Mouse (Mus musculus) lung, embryonic 15.5 days (tissue): ENCODE data around the gene Zbtb25. TPM values are rescaled to one million over a fixed set of nuclear protein-coding genes. Genes with fewer than 3 reads are reported as not detected.

Experiments used
- ATAC-seq: fragments of 200-750 bp; cut with Nextera tagmentation; 2 replicates; pipeline ENCODE4 v1.8.0; 2017; ENCODE audit warnings: moderate number of reproducible peaks, borderline replicate concordance; ENCODE audit not compliant: low FRiP score, low TSS enrichment; ENCODE audit errors: extremely low read depth
- H3K27ac ChIP-seq: fragments of 300-500 bp; sonication (generic); 2 replicates; pipeline ENCODE4 v1.5.1; 2015; ENCODE audit warnings: moderate library complexity, mild to moderate bottlenecking, inconsistent platforms
- H3K27me3 ChIP-seq: fragments of 300-500 bp; sonication (generic); 2 replicates; pipeline ENCODE4 v1.6.1; 2015; ENCODE audit warnings: inconsistent platforms
- H3K36me3 ChIP-seq: fragments of 300-500 bp; sonication (generic); 2 replicates; pipeline ENCODE4 v1.6.1; 2015; ENCODE audit warnings: inconsistent platforms
- H3K4me1 ChIP-seq: fragments of 300-500 bp; sonication (generic); 2 replicates; pipeline ENCODE4 v1.6.1; 2015; ENCODE audit warnings: inconsistent platforms
- H3K4me2 ChIP-seq: fragments of 300-500 bp; sonication (generic); 2 replicates; pipeline ENCODE4 v1.6.1; 2015; ENCODE audit warnings: inconsistent platforms, mild to moderate bottlenecking, moderate library complexity
- H3K4me3 ChIP-seq: fragments of 300-500 bp; sonication (generic); 2 replicates; pipeline ENCODE4 v1.5.1; 2015; ENCODE audit warnings: mild to moderate bottlenecking, inconsistent platforms
- H3K9ac ChIP-seq: fragments of 300-500 bp; sonication (generic); 2 replicates; pipeline ENCODE4 v1.6.1; 2015; ENCODE audit warnings: inconsistent platforms
- H3K9me3 ChIP-seq: fragments of 300-500 bp; sonication (generic); 2 replicates; pipeline ENCODE4 v1.6.1; 2016; ENCODE audit warnings: inconsistent platforms
- WGBS: fragments of 180-500 bp; shearing (Covaris S2); methylation state at CpG from one replicate; pipeline ENCODE4 v1.1.7; 2015; 5-methylcytosine and 5-hydroxymethylcytosine counted together
- polyA plus RNA-seq: library from polyadenylated mRNA; unstranded; fragments of >200 nt; fragmentation: Nextera tagmentation; extraction: Ambion mirVana; gene quantifications from 2 replicates; pipeline ENCODE4 v1.2.1, GENCODE M21; 2015

Zbtb25 gene
- polyA plus RNA-seq, 1 experiment from 2014 or later: 15.8 TPM

- WGBS: 2% methylated on average over 50 of the region's 54 CpGs
These were observed 33.8 kb upstream of the Zbtb25 start for GRCm38 (mm10) chr12:76402991-76403885.

DNA sequence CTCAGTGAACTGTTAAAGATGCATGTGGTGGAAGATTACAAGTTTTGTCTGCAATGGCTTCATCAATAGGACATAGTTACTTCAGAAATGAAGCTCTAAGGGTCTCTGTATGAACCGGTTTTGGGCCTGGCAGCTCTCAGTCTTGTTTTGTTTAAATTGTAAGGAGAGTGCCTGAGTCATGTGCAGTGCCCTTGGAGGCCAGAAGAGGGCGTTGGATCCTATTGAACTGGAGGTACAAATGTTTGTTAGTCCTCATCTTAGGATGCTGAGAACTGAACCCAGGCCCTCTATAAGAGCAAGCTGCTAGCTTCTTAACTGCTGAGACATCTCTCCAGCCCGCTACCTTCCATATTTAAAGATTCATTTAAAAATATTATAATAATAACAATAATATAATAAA is 32.3 kb upstream of the Zbtb25 start:
- Histone ChIP-seq H3K27me3 (peaks cover 23% of the 10 kb centered on the region), H3K27ac (no peak overlapping the region), H3K4me2 (no peak overlapping the region), H3K9me3 (no peaks in the 10 kb centered on the region), H3K9ac (no peak overlapping the region), H3K4me3 (no peak overlapping the region), H3K4me1 (peaks cover 39% of the 10 kb centered on the region), H3K36me3 (no peaks in the 10 kb centered on the region)
- WGBS: 48% methylated on average over 3 of the region's 3 CpGs
- ATAC-seq: no peak

More at GRCm38 (mm10) chr12:76402991-76403885, 33.8 kb upstream of the Zbtb25 start:
- Histone ChIP-seq H3K9ac (peak overlapping the region; percentile 65), H3K27ac (peak overlapping the region; percentile 94), H3K9me3 (no peaks in the 10 kb centered on the region), H3K27me3 (peaks cover 33% of the 10 kb centered on the region), H3K4me1 (peaks cover 33% of the 10 kb centered on the region), H3K36me3 (no peaks in the 10 kb centered on the region), H3K4me3 (peak overlapping the region; percentile 61), H3K4me2 (peak overlapping the region; percentile 87)
- ATAC-seq: peak; percentile 90

DNA sequence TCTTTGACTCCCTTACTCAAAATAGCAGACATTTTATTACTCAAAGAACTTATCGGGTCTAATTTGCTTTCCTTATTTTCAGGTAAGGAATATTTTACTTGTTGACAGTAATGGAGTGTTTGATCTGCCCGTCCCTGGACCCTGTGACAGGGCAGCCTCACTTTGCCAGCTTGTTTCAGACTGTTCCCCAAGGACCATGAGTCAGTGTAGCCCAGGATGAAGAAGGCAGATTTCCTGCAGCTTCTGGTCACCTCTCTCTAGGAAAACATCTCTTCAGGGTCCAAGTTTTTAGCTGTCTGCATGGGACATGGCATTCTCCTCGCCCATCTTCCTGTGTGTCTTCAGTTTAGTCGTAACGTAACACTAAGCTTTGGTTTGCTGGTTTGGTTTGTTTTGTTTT is 27.9 kb upstream of the Zbtb25 start:
- WGBS: 78% methylated on average over 5 of the region's 5 CpGs
- H3K27me3 ChIP-seq: no peaks in the 10 kb centered on the region
- no peak for ATAC-seq

DNA sequence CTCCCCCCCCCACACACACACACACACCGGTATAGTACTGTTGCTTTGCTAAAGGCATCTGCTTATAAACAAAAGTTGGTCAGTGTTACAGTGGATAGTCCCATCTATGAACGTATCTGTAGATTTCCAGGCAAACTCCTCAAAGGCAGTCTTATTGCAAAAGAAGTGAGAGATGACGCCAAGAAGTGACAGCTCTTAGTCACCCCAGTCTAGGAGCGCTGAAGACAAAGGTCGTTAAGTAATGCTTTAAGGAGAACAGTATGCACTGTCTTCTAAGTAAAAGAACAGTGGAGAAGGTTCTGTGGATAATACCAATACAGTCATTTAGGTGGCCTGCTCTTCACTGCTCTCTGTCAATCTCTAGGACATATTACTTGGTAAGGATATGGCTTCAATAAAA is 23.6 kb upstream of the Zbtb25 start:
- Histone ChIP-seq H3K4me2 (no peak overlapping the region), H3K27me3 (no peaks in the 10 kb centered on the region)
- 64% methylated on average over 5 of the region's 5 CpGs for WGBS

More for the DNA sequence above, 27.9 kb upstream of the Zbtb25 start:
- Histone ChIP-seq H3K9ac (no peak overlapping the region), H3K4me1 (peaks cover 9% of the 10 kb centered on the region; the same call in 1 of the 2 replicates), H3K36me3 (no peaks in the 10 kb centered on the region), H3K9me3 (no peaks in the 10 kb centered on the region), H3K4me3 (no peak overlapping the region), H3K4me2 (no peak overlapping the region), H3K27ac (no peak overlapping the region)

GRCm38 (mm10) chr12:76391595-76392271 is 22.3 kb upstream of the Zbtb25 start:
- WGBS: 60% methylated on average over 3 of the region's 3 CpGs
- H3K9ac ChIP-seq: no peak overlapping the region
- no peaks in the 10 kb centered on the region for H3K27me3 ChIP-seq
- peaks cover 9% of the 10 kb centered on the region for H3K36me3 ChIP-seq
- no peak overlapping the region for H3K4me3 ChIP-seq
- H3K4me2 ChIP-seq: no peak overlapping the region
- no peak overlapping the region for H3K27ac ChIP-seq
- no peaks in the 10 kb centered on the region for H3K9me3 ChIP-seq
- no peak for ATAC-seq
- H3K4me1 ChIP-seq: no peaks in the 10 kb centered on the region

More for the DNA sequence above, 23.6 kb upstream of the Zbtb25 start:
- ATAC-seq: no peak
- Histone ChIP-seq H3K27ac (no peak overlapping the region), H3K4me1 (peaks cover 3% of the 10 kb centered on the region; the same call in 1 of the 2 replicates), H3K9ac (no peak overlapping the region), H3K4me3 (no peak overlapping the region), H3K36me3 (peaks cover 4% of the 10 kb centered on the region), H3K9me3 (no peaks in the 10 kb centered on the region)

DNA sequence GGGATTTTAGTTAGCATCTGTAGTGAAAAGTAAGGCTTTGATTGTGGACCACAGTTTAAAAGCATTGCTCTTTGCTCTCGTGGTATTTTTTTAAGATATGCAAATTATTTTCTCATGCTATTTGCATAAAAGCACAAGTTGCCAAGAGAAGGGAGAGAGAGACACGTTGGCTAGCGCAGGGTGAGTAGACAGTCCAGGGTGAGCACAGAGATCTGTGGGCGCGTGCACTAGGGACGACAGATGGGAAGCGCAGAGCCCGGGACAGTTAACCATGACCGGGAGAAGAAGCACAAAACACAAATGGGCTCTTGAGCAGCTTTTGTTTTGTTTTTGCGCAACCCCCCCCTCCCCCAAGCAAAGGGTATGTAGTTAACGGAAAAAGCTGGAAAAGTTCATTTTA is 19.4 kb upstream of the Zbtb25 start:
- Histone ChIP-seq H3K4me2 (no peak overlapping the region), H3K9ac (no peak overlapping the region), H3K27ac (no peak overlapping the region), H3K4me3 (no peak overlapping the region), H3K9me3 (no peaks in the 10 kb centered on the region), H3K36me3 (peaks cover 20% of the 10 kb centered on the region), H3K4me1 (no peaks in the 10 kb centered on the region), H3K27me3 (no peaks in the 10 kb centered on the region)
- ATAC-seq: no peak
- 65% methylated on average over 11 of the region's 11 CpGs for WGBS

GRCm38 (mm10) chr12:76385342-76385741 is 15.9 kb upstream of the Zbtb25 start:
- 57% methylated on average over 8 of the region's 8 CpGs for WGBS

GRCm38 (mm10) chr12:76380151-76380550 is 10.7 kb upstream of the Zbtb25 start:
- Histone ChIP-seq H3K9me3 (no peaks in the 10 kb centered on the region), H3K4me2 (no peak overlapping the region), H3K4me1 (peaks cover 6% of the 10 kb centered on the region; the same call in 1 of the 2 replicates), H3K36me3 (no peaks in the 10 kb centered on the region), H3K27ac (no peak overlapping the region), H3K27me3 (no peaks in the 10 kb centered on the region), H3K4me3 (no peak overlapping the region), H3K9ac (no peak overlapping the region)
- no peak for ATAC-seq
- 68% methylated on average over 7 of the region's 7 CpGs for WGBS

More at GRCm38 (mm10) chr12:76385342-76385741, 15.9 kb upstream of the Zbtb25 start:
- Histone ChIP-seq H3K27me3 (no peaks in the 10 kb centered on the region), H3K4me3 (no peak overlapping the region), H3K4me1 (no peaks in the 10 kb centered on the region), H3K27ac (no peak overlapping the region), H3K9me3 (no peaks in the 10 kb centered on the region), H3K36me3 (peaks cover 20% of the 10 kb centered on the region), H3K4me2 (no peak overlapping the region), H3K9ac (no peak overlapping the region)
- peak; percentile 55; the same call in 1 of the 2 replicates for ATAC-seq

DNA sequence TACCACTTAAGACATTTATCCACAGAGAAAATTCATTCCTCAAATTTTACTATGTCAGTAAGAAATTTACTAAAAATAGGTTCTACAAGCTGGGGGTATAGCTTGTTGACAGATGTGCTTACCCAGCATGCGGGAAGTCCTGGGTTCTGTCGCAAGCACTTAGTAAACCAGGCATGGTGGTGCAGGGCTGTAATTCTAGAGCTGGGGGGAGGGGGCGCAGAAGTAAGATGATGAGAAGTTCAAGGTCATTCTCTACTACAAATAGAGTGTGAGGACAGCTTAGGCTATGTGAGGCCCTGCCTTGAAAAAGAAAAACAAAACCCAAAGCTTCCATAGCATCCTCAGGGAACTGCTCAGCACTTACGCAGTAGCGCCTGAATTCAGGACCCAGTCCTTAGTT is 9.2 kb upstream of the Zbtb25 start:
- no peak overlapping the region for H3K4me2 ChIP-seq
- no peak overlapping the region for H3K27ac ChIP-seq
- 70% methylated on average over 5 of the region's 5 CpGs for WGBS

GRCm38 (mm10) chr12:76377726-76378125 is 8.3 kb upstream of the Zbtb25 start:
- ATAC-seq: no peak
- H3K36me3 ChIP-seq: no peaks in the 10 kb centered on the region
- no peak overlapping the region for H3K9ac ChIP-seq
- peaks cover 18% of the 10 kb centered on the region for H3K4me1 ChIP-seq
- no peak overlapping the region for H3K4me3 ChIP-seq
- H3K9me3 ChIP-seq: no peaks in the 10 kb centered on the region
- H3K27ac ChIP-seq: no peak overlapping the region
- H3K4me2 ChIP-seq: no peak overlapping the region
- H3K27me3 ChIP-seq: no peaks in the 10 kb centered on the region
- WGBS: 90% methylated on average over 3 of the region's 3 CpGs

More for the DNA sequence above, 9.2 kb upstream of the Zbtb25 start:
- Histone ChIP-seq H3K4me3 (no peak overlapping the region), H3K36me3 (no peaks in the 10 kb centered on the region), H3K27me3 (no peaks in the 10 kb centered on the region), H3K9ac (no peak overlapping the region), H3K4me1 (peaks cover 14% of the 10 kb centered on the region), H3K9me3 (no peaks in the 10 kb centered on the region)
- no peak for ATAC-seq

GRCm38 (mm10) chr12:76377059-76377458 is 7.7 kb upstream of the Zbtb25 start:
- H3K4me2 ChIP-seq: no peak overlapping the region
- ATAC-seq: no peak
- H3K9me3 ChIP-seq: no peaks in the 10 kb centered on the region
- H3K27me3 ChIP-seq: no peaks in the 10 kb centered on the region
- no peak overlapping the region for H3K4me3 ChIP-seq
- WGBS: 90% methylated on average over 6 of the region's 6 CpGs
- no peak overlapping the region for H3K9ac ChIP-seq
- no peak overlapping the region for H3K27ac ChIP-seq
- H3K4me1 ChIP-seq: peaks cover 25% of the 10 kb centered on the region
- no peaks in the 10 kb centered on the region for H3K36me3 ChIP-seq

DNA sequence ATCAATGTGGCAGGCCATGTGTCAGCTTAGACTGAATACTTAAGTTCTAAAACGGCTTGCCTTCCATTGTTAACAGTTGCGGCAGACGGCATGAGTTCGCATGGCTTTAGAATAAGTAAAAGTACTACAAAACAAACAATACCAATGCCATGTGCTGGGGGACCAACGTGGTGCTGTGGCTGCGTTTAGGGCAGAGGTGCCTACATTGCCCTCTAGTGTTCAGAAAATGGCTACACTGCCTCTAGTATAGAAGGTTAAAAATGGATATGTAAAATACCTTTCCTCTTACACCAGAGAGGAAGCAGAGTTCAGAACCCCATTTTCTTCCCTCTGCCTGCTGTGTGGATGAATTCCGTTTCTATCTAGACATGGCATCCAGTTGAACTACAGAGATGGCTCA is 7.2 kb upstream of the Zbtb25 start:
- no peak for ATAC-seq
- peaks cover 29% of the 10 kb centered on the region for H3K4me1 ChIP-seq
- WGBS: 56% methylated on average over 7 of the region's 7 CpGs

More for the DNA sequence above, 7.2 kb upstream of the Zbtb25 start:
- no peaks in the 10 kb centered on the region for H3K9me3 ChIP-seq
- H3K27me3 ChIP-seq: no peaks in the 10 kb centered on the region
- no peak overlapping the region for H3K9ac ChIP-seq
- no peaks in the 10 kb centered on the region for H3K36me3 ChIP-seq
- no peak overlapping the region for H3K27ac ChIP-seq
- no peak overlapping the region for H3K4me2 ChIP-seq
- no peak overlapping the region for H3K4me3 ChIP-seq
